In genomic region chr17:56010255-56010654, GRCm38 (mm10) we compare ENCODE assay signal across 7 mouse cellular contexts. TPM values are rescaled to one million over a fixed set of nuclear protein-coding genes. Genes with fewer than 3 reads are reported as not detected.
A peak's percentile ranks its signal among the peaks of the same experiment; 100 is the strongest.
DNase-seq lines count a peak whose midpoint lies in the region; ATAC-seq and TF ChIP-seq lines count a peak whose summit lies in the region.

No protein-coding gene starts in this region.

- no peak for DNase-seq in lung, adult 2 months
- no peak for DNase-seq in right cerebral cortex, postnatal 36 days (ENCODE audit: low spot score in 2 of 2)
- no peak for DNase-seq in lung, postnatal 10 days

- H3K4me1 ChIP-seq in lung, embryonic 15.5 days, result peaks cover 23% of the 10 kb centered on the region
- H3K4me1 ChIP-seq in lung, adult 2 months (ENCODE audit: control insufficient read depth, insufficient read depth, low read length), result peaks cover 11% of the 10 kb centered on the region
- peaks cover 36% of the 10 kb centered on the region for H3K4me1 ChIP-seq in forebrain, embryonic 12.5 days
- peaks cover 28% of the 10 kb centered on the region for H3K4me1 ChIP-seq in limb, embryonic 12.5 days (replicated peaks)
- H3K4me1 ChIP-seq in small intestine, adult 2 months (ENCODE audit: control insufficient read depth, insufficient read depth, insufficient read length, low read length), result peaks cover 9% of the 10 kb centered on the region

- ATAC-seq in lung, embryonic 15.5 days (ENCODE audit: borderline replicate concordance, extremely low read depth, low FRiP score, low TSS enrichment), result no peak
- ATAC-seq in forebrain, embryonic 12.5 days (ENCODE audit: low FRiP score), result no peak
- ATAC-seq in limb, embryonic 12.5 days (ENCODE audit: insufficient number of reproducible peaks, insufficient read depth, low FRiP score, low TSS enrichment, low read depth), result no peak

- TF ChIP-seq CTCF in lung, adult 2 months (IDR thresholded peaks at IDR 0.05; ENCODE audit: insufficient read depth, low read length), result no peak
- TF ChIP-seq CTCF in small intestine, adult 2 months (IDR thresholded peaks at IDR 0.05; ENCODE audit: extremely low read depth, insufficient read length, insufficient replicate concordance, low read depth, low read length), result no peak

- 0 out of 2 replicates have a peak overlapping the region, but pooled peaks have one; percentile 91 for H3K27ac ChIP-seq in lung, embryonic 15.5 days
- H3K27ac ChIP-seq in forebrain, embryonic 12.5 days, result peak overlapping the region; percentile 97; the same call in 1 of the 2 replicates
- no peak overlapping the region for H3K27ac ChIP-seq in limb, embryonic 12.5 days
- 0 out of 2 replicates have a peak overlapping the region, but pooled peaks have one; percentile 92 for H3K27ac ChIP-seq in small intestine, adult 2 months (ENCODE audit: insufficient read depth, low read depth, low read length)

- 51% methylated on average over 14 of the region's 14 CpGs for WGBS in lung, embryonic 15.5 days
- 56% methylated on average over 14 of the region's 14 CpGs for WGBS in lung, adult 2 months
- WGBS in forebrain, embryonic 12.5 days, result 70% methylated on average over 14 of the region's 14 CpGs
- WGBS in limb, embryonic 12.5 days, result 67% methylated on average over 14 of the region's 14 CpGs
- 60% methylated on average over 14 of the region's 14 CpGs for WGBS in small intestine, adult 2 months

- H3K4me2 ChIP-seq in lung, embryonic 15.5 days, result peak overlapping the region; percentile 98
- H3K4me2 ChIP-seq in forebrain, embryonic 12.5 days, result peak overlapping the region; percentile 95
- peak overlapping the region; percentile 90 for H3K4me2 ChIP-seq in limb, embryonic 12.5 days

- no peak for TF ChIP-seq POLR2A in lung, adult 2 months (IDR thresholded peaks at IDR 0.05; ENCODE audit: borderline replicate concordance, extremely low read depth, low read depth, low read length)
- no peak for TF ChIP-seq POLR2A in small intestine, adult 2 months (IDR thresholded peaks at IDR 0.05; ENCODE audit: low read depth, low read length)

- no peaks in the 10 kb centered on the region for H3K27me3 ChIP-seq in lung, embryonic 15.5 days
- H3K27me3 ChIP-seq in forebrain, embryonic 12.5 days, result peaks cover 2% of the 10 kb centered on the region; the same call in 1 of the 2 replicates
- no peaks in the 10 kb centered on the region for H3K27me3 ChIP-seq in limb, embryonic 12.5 days
- H3K27me3 ChIP-seq in small intestine, adult 2 months (ENCODE audit: control insufficient read depth, insufficient read depth, low read length), result no peaks in the 10 kb centered on the region

- H3K9ac ChIP-seq in lung, embryonic 15.5 days, result peak overlapping the region; percentile 83
- peak overlapping the region; percentile 83 for H3K9ac ChIP-seq in forebrain, embryonic 12.5 days
- H3K9ac ChIP-seq in limb, embryonic 12.5 days (replicated peaks), result peak overlapping the region; percentile 81

- peaks cover 30% of the 10 kb centered on the region for H3K36me3 ChIP-seq in lung, embryonic 15.5 days
- H3K36me3 ChIP-seq in forebrain, embryonic 12.5 days (replicated peaks), result peaks cover 42% of the 10 kb centered on the region
- H3K36me3 ChIP-seq in limb, embryonic 12.5 days, result peaks cover 45% of the 10 kb centered on the region
- peaks cover 20% of the 10 kb centered on the region for H3K36me3 ChIP-seq in small intestine, adult 2 months (ENCODE audit: control insufficient read depth, insufficient read depth, low read length)

- peak overlapping the region; percentile 96 for H3K4me3 ChIP-seq in lung, embryonic 15.5 days
- no peak overlapping the region for H3K4me3 ChIP-seq in lung, adult 2 months (replicated peaks; ENCODE audit: extremely low read depth, low read depth, low read length)
- H3K4me3 ChIP-seq in forebrain, embryonic 12.5 days (replicated peaks), result peak overlapping the region; percentile 78
- H3K4me3 ChIP-seq in limb, embryonic 12.5 days (replicated peaks), result peak overlapping the region; percentile 83
- peak overlapping the region; percentile 86 for H3K4me3 ChIP-seq in small intestine, adult 2 months (ENCODE audit: low read depth, low read length)

- no peaks in the 10 kb centered on the region for H3K9me3 ChIP-seq in lung, embryonic 15.5 days
- no peaks in the 10 kb centered on the region for H3K9me3 ChIP-seq in forebrain, embryonic 12.5 days
- H3K9me3 ChIP-seq in limb, embryonic 12.5 days, result no peaks in the 10 kb centered on the region

RNA-seq across cellular contexts. Expression of gene Mpnd, which starts 4.7 kb away (rescaled TPM):
- polyA plus RNA-seq in lung, embryonic 15.5 days (2015; fragmentation: Nextera tagmentation; extraction: Ambion mirVana), result 103 and 116 TPM in 2 replicates
- polyA plus RNA-seq in lung, adult 2 months (2012; rRNA removed), result 99.7 and 103 TPM in 2 replicates
- 184 and 186 TPM in 2 replicates for polyA plus RNA-seq in forebrain, embryonic 12.5 days (2016; fragmentation: Nextera tagmentation; extraction: Ambion mirVana)
- 165 and 169 TPM in 2 replicates for polyA plus RNA-seq in limb, embryonic 12.5 days (2016; fragmentation: Nextera tagmentation; extraction: Ambion mirVana)
- 129 and 424 TPM in 2 replicates for polyA plus RNA-seq in small intestine, adult 2 months (2012; rRNA removed)

RNA-seq across cellular contexts. Expression of gene Stap2, which starts 4.9 kb away (rescaled TPM):
- 17.4 and 18.3 TPM in 2 replicates for polyA plus RNA-seq in lung, embryonic 15.5 days (2015; fragmentation: Nextera tagmentation; extraction: Ambion mirVana)
- polyA plus RNA-seq in lung, adult 2 months (2012; rRNA removed), result 53.4 and 60.4 TPM in 2 replicates
- 4.2 and 4.6 TPM in 2 replicates for polyA plus RNA-seq in forebrain, embryonic 12.5 days (2016; fragmentation: Nextera tagmentation; extraction: Ambion mirVana)
- 7.2 and 9.2 TPM in 2 replicates for polyA plus RNA-seq in limb, embryonic 12.5 days (2016; fragmentation: Nextera tagmentation; extraction: Ambion mirVana)
- polyA plus RNA-seq in small intestine, adult 2 months (2012; rRNA removed), result 87.8 and 224 TPM in 2 replicates

RNA-seq across cellular contexts. Expression of gene Fsd1, which starts 23.9 kb away (rescaled TPM):
- 7.7 and 8.1 TPM in 2 replicates for polyA plus RNA-seq in lung, embryonic 15.5 days (2015; fragmentation: Nextera tagmentation; extraction: Ambion mirVana)
- polyA plus RNA-seq in lung, adult 2 months (2012; rRNA removed), result 0.17 and 0.31 TPM in 2 replicates
- polyA plus RNA-seq in forebrain, embryonic 12.5 days (2016; fragmentation: Nextera tagmentation; extraction: Ambion mirVana), result 79.7 and 82.4 TPM in 2 replicates
- 42.4 and 43.2 TPM in 2 replicates for polyA plus RNA-seq in limb, embryonic 12.5 days (2016; fragmentation: Nextera tagmentation; extraction: Ambion mirVana)
- polyA plus RNA-seq in small intestine, adult 2 months (2012; rRNA removed), result 0.83 and 3.2 TPM in 2 replicates

RNA-seq across cellular contexts. Expression of gene Sh3gl1, which starts 26.2 kb away (rescaled TPM):
- 169 and 174 TPM in 2 replicates for polyA plus RNA-seq in lung, embryonic 15.5 days (2015; fragmentation: Nextera tagmentation; extraction: Ambion mirVana)
- polyA plus RNA-seq in lung, adult 2 months (2012; rRNA removed), result 72.8 and 74.1 TPM in 2 replicates
- polyA plus RNA-seq in forebrain, embryonic 12.5 days (2016; fragmentation: Nextera tagmentation; extraction: Ambion mirVana), result 130 and 135 TPM in 2 replicates
- polyA plus RNA-seq in limb, embryonic 12.5 days (2016; fragmentation: Nextera tagmentation; extraction: Ambion mirVana), result 171 and 175 TPM in 2 replicates
- 41.8 and 78.2 TPM in 2 replicates for polyA plus RNA-seq in small intestine, adult 2 months (2012; rRNA removed)

RNA-seq across cellular contexts. Expression of gene Chaf1a, which starts 30.0 kb away (rescaled TPM):
- polyA plus RNA-seq in lung, embryonic 15.5 days (2015; fragmentation: Nextera tagmentation; extraction: Ambion mirVana), result 31.4 and 32.4 TPM in 2 replicates
- polyA plus RNA-seq in lung, adult 2 months (2012; rRNA removed), result 1.6 and 2.3 TPM in 2 replicates
- 39.1 and 43.4 TPM in 2 replicates for polyA plus RNA-seq in forebrain, embryonic 12.5 days (2016; fragmentation: Nextera tagmentation; extraction: Ambion mirVana)
- polyA plus RNA-seq in limb, embryonic 12.5 days (2016; fragmentation: Nextera tagmentation; extraction: Ambion mirVana), result 48.8 and 51.2 TPM in 2 replicates
- 1.9 and 4.1 TPM in 2 replicates for polyA plus RNA-seq in small intestine, adult 2 months (2012; rRNA removed)
